Mouse (Mus musculus) erythroblast, embryonic 14.5 days (primary cell): ENCODE measurements around the gene Wfdc6b. TPM values are rescaled to one million over a fixed set of nuclear protein-coding genes. Genes with fewer than 3 reads are reported as not detected.
"Not testable (repeated sequence)": the region's sequence is repeated elsewhere in the genome, so short reads cannot be mapped to it uniquely, and the experiment has no call there.

Experiments used
- H3K27me3 ChIP-seq: 2 replicates; pipeline ENCODE4 v1.6.1; 2012; ENCODE audit warnings: inconsistent platforms; ENCODE audit not compliant: control insufficient read depth
- H3K36me3 ChIP-seq: 2 replicates; pipeline ENCODE4 v1.6.1; 2012; ENCODE audit warnings: mild to moderate bottlenecking, inconsistent platforms; ENCODE audit not compliant: control insufficient read depth
- H3K4me1 ChIP-seq: 2 replicates; pipeline ENCODE4 v1.6.1; 2012; ENCODE audit warnings: inconsistent platforms; ENCODE audit not compliant: control insufficient read depth
- H3K4me3 ChIP-seq: replicated peaks from 2 replicates; pipeline ENCODE3; 2012; ENCODE audit warnings: moderate library complexity, mild to moderate bottlenecking, inconsistent platforms
- H3K9me3 ChIP-seq: 2 replicates; pipeline ENCODE4 v1.6.1; 2012; ENCODE audit warnings: low read length, inconsistent platforms, mixed read lengths; ENCODE audit not compliant: control insufficient read depth
- GATA1 ChIP-seq: IDR thresholded peaks from 2 replicates; pipeline ENCODE4 v1.6.1; 2012; ENCODE audit warnings: low read length, inconsistent platforms, mixed read lengths
- TAL1 ChIP-seq: IDR thresholded peaks from 3 replicates; pipeline ENCODE4 v1.6.1; 2012; ENCODE audit warnings: low read length, inconsistent platforms, mixed read lengths
- polyA plus RNA-seq: library from polyadenylated mRNA; stranded (reverse); fragments of >175 nt; gene quantifications from 2 replicates; pipeline ENCODE4 v1.2.3, GENCODE M21; 2012

Gene Wfdc6b
- not detected in 2 replicates for polyA plus RNA-seq

GRCm38 (mm10) chr2:164613471-164613870 is at the start of gene Wfdc6b, which contains the start of gene Wfdc8:
Wfdc6b (plus strand) TSS chr2:164613522.
Wfdc8 (minus strand) TSS chr2:164613626.
- H3K27me3 ChIP-seq, H3K4me3 ChIP-seq, H3K36me3 ChIP-seq, H3K4me1 ChIP-seq, H3K9me3 ChIP-seq: not testable (repeated sequence)

- no peak for TF ChIP-seq GATA1
- no peak for TF ChIP-seq TAL1
- Histone ChIP-seq H3K9me3 (no peaks in the 10 kb centered on the region), H3K36me3 (no peaks in the 10 kb centered on the region), H3K27me3 (peaks cover 37% of the 10 kb centered on the region), H3K4me3 (no peak overlapping the region), H3K4me1 (no peaks in the 10 kb centered on the region)
These were observed 49.0 kb upstream of the Wfdc6b start for GRCm38 (mm10) chr2:164564346-164564745.

GRCm38 (mm10) chr2:164566997-164567396 is 46.3 kb upstream of the Wfdc6b start:
- peaks cover 31% of the 10 kb centered on the region for H3K27me3 ChIP-seq
- TF ChIP-seq GATA1 (no peak), TAL1 (no peak)
- no peaks in the 10 kb centered on the region for H3K9me3 ChIP-seq
- H3K4me1 ChIP-seq = no peaks in the 10 kb centered on the region
- no peaks in the 10 kb centered on the region for H3K36me3 ChIP-seq
- no peak overlapping the region for H3K4me3 ChIP-seq

GRCm38 (mm10) chr2:164567460-164567859 is 45.9 kb upstream of the Wfdc6b start:
- Histone ChIP-seq H3K4me3 (no peak overlapping the region), H3K4me1 (no peaks in the 10 kb centered on the region), H3K9me3 (no peaks in the 10 kb centered on the region), H3K27me3 (peaks cover 26% of the 10 kb centered on the region), H3K36me3 (no peaks in the 10 kb centered on the region)
- no peak for TF ChIP-seq GATA1
- no peak for TF ChIP-seq TAL1

GRCm38 (mm10) chr2:164573359-164573758 is 40.0 kb upstream of the Wfdc6b start, which contains the start of gene Spint3:
Spint3 (minus strand) TSS chr2:164573459.
- H3K9me3 ChIP-seq, H3K36me3 ChIP-seq, H3K27me3 ChIP-seq, H3K4me3 ChIP-seq, H3K4me1 ChIP-seq: not testable (repeated sequence)

GRCm38 (mm10) chr2:164585025-164585725 is 28.1 kb upstream of the Wfdc6b start, which contains the start of gene Wfdc6a:
Wfdc6a (minus strand) TSS chr2:164585447.
- H3K4me3 ChIP-seq, H3K27me3 ChIP-seq, H3K36me3 ChIP-seq, H3K9me3 ChIP-seq, H3K4me1 ChIP-seq: not testable (repeated sequence)

GRCm38 (mm10) chr2:164592014-164592413 is 21.3 kb upstream of the Wfdc6b start:
- Histone ChIP-seq H3K4me1 (no peaks in the 10 kb centered on the region), H3K4me3 (no peak overlapping the region), H3K9me3 (no peaks in the 10 kb centered on the region), H3K27me3 (no peaks in the 10 kb centered on the region), H3K36me3 (no peaks in the 10 kb centered on the region)
- no peak for TF ChIP-seq GATA1
- TF ChIP-seq TAL1 = no peak

- Histone ChIP-seq H3K36me3 (no peaks in the 10 kb centered on the region), H3K4me3 (no peak within 1 kb of the TSS), H3K4me1 (no peaks in the 10 kb centered on the region), H3K9me3 (no peaks in the 10 kb centered on the region), H3K27me3 (no peaks in the 10 kb centered on the region)
- TF ChIP-seq TAL1 = no peak
- TF ChIP-seq GATA1 = no peak
These were observed 19.8 kb upstream of the Wfdc6b start, which contains the start of gene Eppin for GRCm38 (mm10) chr2:164593494-164593893. Eppin (minus strand) TSS chr2:164593594.

GRCm38 (mm10) chr2:164600179-164600578 is 13.1 kb upstream of the Wfdc6b start:
- no peak for TF ChIP-seq TAL1
- TF ChIP-seq GATA1 = no peak
- H3K27me3 ChIP-seq = no peaks in the 10 kb centered on the region
- no peaks in the 10 kb centered on the region for H3K36me3 ChIP-seq
- H3K9me3 ChIP-seq = peaks cover 11% of the 10 kb centered on the region
- no peaks in the 10 kb centered on the region for H3K4me1 ChIP-seq
- no peak overlapping the region for H3K4me3 ChIP-seq

- H3K9me3 ChIP-seq = peaks cover 11% of the 10 kb centered on the region
- no peaks in the 10 kb centered on the region for H3K27me3 ChIP-seq
- TF ChIP-seq GATA1 (no peak), TAL1 (no peak)
- H3K36me3 ChIP-seq = no peaks in the 10 kb centered on the region
- no peak overlapping the region for H3K4me3 ChIP-seq
- no peaks in the 10 kb centered on the region for H3K4me1 ChIP-seq
These were observed 9.8 kb upstream of the Wfdc6b start for GRCm38 (mm10) chr2:164603482-164603881.
